Mouse (Mus musculus): Measurements from ENCODE around the gene Igfbp1. TPM values are rescaled to one million over a fixed set of nuclear protein-coding genes. Genes with fewer than 3 reads are reported as not detected.
"Not testable (repeated sequence)": the region's sequence is repeated elsewhere in the genome, so short reads cannot be mapped to it uniquely, and the experiment has no call there.

Igfbp1 gene
- polyA plus RNA-seq, 1 experiment from 2014 or later = 0.17 TPM

DNA sequence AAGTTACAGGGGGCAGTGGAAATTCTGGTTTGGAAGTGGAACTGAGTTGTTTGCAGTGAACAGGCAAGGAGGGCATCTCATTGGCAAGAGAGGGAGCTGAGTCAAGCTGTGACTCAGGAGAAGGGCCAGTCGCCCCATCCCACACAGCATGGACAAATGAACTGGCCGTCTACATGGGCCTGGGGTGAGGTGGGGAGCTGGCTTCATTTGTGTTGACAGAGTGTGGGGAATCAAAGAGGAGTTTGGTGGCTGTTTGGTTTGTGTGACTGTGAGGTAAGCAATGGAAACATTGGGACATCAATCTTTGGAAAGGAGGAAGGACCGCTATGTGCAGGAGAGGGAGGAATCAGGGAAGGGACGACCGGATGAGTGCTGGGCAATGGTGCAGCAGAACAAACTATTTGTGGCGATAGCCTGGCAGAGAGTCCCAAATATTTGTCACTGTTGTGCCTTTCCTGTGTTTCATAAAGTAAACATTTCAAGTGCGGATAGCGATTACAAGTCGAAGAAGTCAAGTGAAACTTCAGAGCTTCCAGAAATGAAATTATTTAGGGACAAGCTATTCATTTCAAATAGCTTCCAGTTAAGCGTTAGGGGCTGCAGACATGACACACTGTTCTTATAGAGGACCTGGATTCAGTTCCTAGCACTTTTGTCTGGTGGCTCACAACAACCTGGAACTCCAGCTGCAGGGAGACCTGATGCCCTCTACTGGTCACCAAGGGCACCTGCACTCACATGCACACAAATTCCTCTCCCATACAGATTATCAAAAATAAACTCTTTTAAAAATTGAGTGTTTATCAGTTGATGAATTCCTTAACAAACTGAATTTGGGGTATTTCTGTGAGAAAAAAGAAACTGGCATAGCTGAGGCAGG is 2.9 kb upstream of the Igfbp1 start:
- no peak for DNase-seq (ENCODE audit: low spot score)

- DNase-seq (ENCODE audit: low spot score) = no peak
Measured at GRCm38 (mm10) chr11:7195312-7195685, 2.3 kb upstream of the Igfbp1 start.

DNA sequence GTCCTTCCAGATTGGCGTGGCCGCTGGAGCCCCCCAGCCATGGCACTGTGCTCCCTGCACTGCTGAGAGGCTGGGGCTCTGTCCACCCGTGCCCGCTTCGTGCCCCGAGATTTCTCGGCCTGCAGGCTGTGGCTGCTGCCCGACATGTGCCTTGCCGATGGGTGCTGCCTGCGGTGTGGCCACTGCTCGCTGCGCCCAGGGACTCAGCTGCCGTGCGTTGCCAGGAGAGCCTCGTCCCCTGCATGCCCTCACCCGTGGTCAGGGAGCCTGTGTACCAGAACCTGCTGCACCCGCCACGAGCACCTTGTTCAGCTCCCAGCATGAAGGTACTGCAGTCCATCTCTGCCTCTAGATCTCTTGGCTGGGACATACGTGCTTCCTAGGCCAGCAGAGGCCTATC is 424 bp downstream of the Igfbp1 start:
- DNase-seq (ENCODE audit: low spot score) = no peak

DNA sequence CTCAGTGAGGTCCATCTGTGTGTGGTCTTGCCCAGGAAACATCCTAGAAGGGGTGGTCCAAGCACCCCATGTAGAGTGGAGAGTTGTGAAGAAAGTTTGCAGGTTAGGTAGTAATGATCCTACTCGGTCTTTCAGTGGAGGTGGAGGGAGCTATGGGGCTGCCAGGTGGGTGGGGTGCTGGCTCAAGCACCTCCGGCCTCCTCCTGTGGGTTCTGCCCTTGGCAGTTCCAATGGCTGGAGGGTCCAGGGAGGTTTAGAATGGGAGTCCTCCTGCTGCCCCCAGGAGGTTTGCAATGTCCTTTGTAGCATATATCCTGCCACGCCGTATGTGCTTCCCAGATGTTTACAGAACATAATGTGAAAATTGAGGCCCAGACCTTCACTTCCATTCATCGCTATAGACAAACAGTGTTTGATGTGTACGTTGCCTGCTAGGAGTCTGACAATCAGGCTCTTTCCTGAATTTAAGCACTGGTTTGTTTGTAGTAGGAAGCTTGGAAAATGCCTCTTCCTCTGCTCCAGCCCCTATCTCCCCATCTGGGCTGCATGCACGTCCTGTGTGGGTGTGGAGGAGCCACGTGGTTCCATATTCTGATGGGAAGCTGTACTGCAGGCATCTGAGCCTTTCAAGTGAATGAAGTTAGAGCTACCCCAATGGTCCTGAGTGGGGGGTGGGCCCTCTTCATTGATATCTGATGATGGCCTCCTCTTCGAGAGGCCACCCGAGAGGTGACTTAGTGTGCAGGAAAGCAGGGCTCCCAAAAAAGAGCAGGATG is 1.1 kb downstream of the Igfbp1 start:
- DNase-seq (ENCODE audit: low spot score) = no peak

- peak; percentile 67 for DNase-seq (ENCODE audit: low spot score)
Measured at GRCm38 (mm10) chr11:7199736-7200392, 2.3 kb downstream of the Igfbp1 start.

- DNase-seq (ENCODE audit: low spot score) = no peak
Measured at GRCm38 (mm10) chr11:7200393-7200783, 2.8 kb downstream of the Igfbp1 start.

DNA sequence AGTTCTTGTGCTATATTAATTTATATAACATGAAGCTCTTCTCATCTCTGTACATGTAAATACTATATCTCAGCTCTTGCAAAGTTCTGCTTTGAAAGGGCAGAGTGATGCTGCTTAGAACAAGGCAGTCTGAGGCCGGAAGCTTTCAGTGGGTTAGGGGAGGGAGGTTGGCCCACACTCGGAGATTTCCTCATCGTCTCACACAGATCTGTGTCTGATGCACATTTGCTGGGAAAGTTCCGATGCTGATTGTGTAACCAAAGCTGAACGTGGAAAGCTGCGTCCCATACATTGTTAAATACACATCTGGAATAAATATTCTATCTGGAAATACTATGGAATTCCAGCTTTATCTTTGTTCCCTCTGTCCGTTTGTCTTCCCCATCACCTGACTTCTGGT is 4.6 kb downstream of the Igfbp1 start:
- DNase-seq (ENCODE audit: low spot score) = no peak

DNA sequence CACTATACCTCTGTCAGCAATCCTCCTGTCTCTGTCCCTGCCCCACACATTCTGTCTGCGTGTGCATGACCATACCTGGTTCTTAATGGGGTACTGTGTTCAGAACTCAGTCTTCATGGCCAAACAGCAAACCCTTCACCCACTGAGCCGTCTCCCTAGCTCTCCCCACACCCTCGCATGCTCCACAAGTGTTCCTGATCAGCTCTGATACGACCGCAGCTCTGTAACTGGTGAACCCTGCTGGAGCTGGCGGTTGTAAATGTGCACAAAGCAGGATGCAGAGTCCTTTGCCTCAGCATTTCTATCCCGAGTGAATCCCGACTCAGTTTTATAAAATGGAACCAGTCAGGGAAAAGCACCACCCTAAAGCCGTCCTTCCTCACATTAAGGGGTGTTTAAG is 6.3 kb downstream of the Igfbp1 start:
- no peak for DNase-seq (ENCODE audit: low spot score)

DNA sequence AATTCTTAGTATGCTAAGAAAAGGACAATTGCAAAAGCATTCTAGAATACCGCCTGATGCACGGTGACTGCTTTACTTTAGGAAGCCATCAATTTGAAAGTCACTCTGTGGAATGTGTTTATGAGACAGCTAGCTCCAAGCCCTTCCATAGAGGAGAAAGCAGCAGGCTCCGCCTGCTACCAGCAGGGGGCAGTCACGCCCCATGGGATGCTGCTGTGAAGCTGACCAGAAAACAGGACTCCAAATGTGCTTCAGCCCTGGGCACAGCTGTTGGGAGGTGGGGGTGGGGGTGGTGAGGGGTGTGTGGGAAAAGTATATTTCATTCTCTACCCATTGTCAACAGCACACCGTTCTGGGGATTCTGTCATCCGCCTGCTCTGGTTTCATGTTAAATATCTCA is 12.8 kb downstream of the Igfbp1 start:
- DNase-seq (ENCODE audit: low spot score) = peak; percentile 54

DNA sequence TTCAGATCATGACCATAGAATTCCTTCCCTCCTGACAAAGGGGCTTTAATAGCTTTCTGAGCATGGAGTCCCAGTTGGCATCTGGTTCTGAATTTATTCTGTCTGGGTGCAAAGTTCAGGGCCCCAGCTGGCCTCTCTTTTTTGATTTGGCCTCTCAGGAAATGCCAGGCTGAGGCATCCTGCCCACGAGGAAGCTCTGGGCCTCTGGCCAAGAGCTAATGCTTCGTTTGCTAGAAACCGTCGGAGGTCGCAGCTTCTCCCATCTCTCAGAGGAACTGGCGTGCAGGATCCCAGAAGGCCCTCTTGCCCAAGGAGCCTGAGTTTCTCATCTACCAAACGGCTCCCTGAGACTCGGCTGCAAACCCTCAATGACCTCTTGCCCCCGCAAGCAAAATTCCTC is 13.6 kb downstream of the Igfbp1 start:
- DNase-seq (ENCODE audit: low spot score) = no peak

DNA sequence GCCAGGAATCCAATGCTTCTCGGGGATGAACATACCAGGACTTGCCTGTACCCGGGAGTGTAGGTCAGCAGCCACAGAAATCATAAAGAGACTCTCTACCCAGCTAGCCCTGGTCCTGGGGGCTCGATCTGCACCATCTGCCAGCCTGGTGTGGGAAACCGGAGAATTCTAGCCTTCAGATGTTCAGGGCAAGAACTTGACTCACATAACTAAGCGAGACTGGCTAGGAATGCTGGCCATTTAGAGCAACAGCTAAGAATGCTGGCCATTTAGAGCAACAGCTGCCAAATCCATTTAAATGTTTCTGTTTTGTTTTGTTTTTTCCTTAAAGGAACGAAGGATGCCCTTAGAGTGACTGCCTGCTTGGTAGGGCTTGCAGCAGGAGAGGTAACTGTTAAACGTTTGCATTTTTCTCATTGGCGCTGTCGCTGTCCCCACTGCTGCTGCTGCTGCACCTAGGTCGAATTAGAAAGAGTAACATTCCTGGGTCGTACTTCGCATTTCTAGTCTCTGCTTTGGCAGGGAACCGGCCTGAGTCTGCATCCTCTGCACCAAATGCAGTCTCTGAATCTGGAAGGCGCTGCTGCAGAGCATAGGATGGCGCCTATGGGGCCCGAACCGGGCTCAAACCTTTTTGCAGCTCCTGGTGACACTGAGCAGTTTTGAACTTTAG is 14.7 kb downstream of the Igfbp1 start:
- no peak for DNase-seq (ENCODE audit: low spot score)

- DNase-seq (ENCODE audit: low spot score) = no peak
Measured at GRCm38 (mm10) chr11:7213161-7213500, 15.5 kb downstream of the Igfbp1 start.

GRCm38 (mm10) chr11:7213501-7214341 is 16.1 kb downstream of the Igfbp1 start, which contains the start of gene Igfbp3:
Igfbp3 (minus strand) TSS chr11:7213923.
- DNase-seq (ENCODE audit: low spot score) = peak; percentile 9

- DNase-seq (ENCODE audit: low spot score) = no peak
Measured at GRCm38 (mm10) chr11:7214342-7214660, 16.7 kb downstream of the Igfbp1 start.

- no peak for DNase-seq (ENCODE audit: low spot score)
Measured at GRCm38 (mm10) chr11:7214761-7215160, 17.2 kb downstream of the Igfbp1 start.

GRCm38 (mm10) chr11:7215703-7216102 is 18.1 kb downstream of the Igfbp1 start:
- DNase-seq (ENCODE audit: low spot score) = peak; percentile 42

- not testable (repeated sequence) for DNase-seq (ENCODE audit: low spot score)
Measured at GRCm38 (mm10) chr11:7221826-7222225, 24.2 kb downstream of the Igfbp1 start.

GRCm38 (mm10) chr11:7226200-7226599 is 28.6 kb downstream of the Igfbp1 start:
- DNase-seq (ENCODE audit: low spot score) = no peak

DNA sequence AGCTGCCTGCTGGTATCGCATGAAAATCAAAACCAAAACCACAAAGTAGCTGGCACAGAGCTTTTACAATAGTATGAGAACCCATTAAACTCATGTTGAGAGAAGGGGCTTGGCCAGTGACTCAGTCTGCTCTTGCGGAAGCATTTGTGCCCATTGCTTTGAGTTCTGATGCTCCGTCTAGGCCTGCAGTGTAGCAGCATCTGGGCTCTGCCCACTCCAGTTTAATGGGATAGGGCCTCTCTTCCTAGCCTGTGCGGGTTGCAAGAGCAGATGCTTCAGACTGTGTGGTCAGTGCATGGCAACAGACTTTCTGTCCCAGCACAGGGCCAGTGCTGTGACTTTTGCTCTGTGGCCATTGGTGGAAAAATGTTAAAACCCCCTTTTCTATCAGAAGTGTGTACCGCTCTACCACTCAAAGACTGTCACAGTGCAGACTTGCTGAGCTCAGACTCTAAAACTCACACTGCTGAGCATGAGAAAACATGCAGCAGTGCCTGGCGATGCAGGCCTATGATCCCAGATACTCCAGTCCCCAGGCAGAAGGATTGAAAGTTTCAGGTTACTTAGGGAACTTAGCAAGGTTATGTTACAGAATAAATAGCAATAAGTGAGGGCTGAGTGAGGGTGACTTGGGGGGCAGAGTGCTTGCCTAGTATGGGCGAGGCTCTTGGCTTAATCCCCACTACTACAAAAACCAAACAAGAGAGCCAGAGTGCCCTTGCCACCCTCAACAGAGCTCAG is 29.4 kb downstream of the Igfbp1 start:
- DNase-seq (ENCODE audit: low spot score) = no peak

DNA sequence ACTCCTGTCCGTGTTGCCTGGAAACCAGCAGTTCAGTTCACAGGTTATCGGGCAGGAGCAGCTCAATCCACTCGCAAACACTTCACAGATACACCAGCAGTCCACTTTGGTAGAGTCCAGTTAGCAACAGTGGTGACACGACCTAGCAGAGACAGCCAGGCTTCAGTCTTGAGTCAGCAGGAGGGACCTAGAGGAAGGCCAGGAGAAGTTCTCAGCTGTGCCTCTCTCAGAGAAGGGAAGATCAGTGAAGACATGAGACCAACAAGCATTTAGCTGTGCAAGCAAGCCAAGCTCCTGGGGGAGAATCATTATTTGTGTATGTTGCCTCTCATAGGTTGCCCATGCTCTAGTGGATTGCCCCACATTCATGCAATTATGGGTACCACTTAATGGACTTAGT is 30.5 kb downstream of the Igfbp1 start:
- no peak for DNase-seq (ENCODE audit: low spot score)

Measured in thymus, postnatal 0 days (tissue).